Comparison of ENCODE assay signal across 16 mouse cellular contexts in the genomic region with DNA sequence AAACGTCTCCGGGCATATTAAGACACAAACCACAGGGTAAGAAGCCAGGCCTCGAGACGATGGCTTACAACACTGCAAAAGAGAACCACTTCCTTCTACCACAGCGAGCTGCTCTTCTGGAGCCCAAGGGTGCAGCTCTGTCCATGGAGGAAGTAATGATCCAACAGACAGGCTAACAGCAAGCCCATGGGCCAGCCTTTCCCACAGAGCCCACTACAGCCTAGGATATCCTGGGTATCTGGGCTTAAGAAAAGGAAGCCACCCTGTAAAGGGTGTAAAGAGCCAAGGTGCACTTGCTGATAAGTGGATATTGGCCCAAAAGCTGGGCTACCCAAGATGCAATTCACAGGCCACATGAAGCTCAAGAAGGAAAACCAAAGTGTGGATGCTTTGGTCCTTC. TPM values are rescaled to one million over a fixed set of nuclear protein-coding genes. Genes with fewer than 3 reads are reported as not detected.
A peak's percentile ranks its signal among the peaks of the same experiment; 100 is the strongest.
DNase-seq lines count a peak whose midpoint lies in the region; ATAC-seq and TF ChIP-seq lines count a peak whose summit lies in the region.
"Had no signal": no experiment of that assay in that cellular context is flagged by ENCODE, and none has a peak within 500 bp of the region (broad histone marks: within the 10 kb centered on the region; RNA-seq: fewer than 3 reads in every experiment).

No protein-coding gene starts in this region.

- no peak overlapping the region for H3K4me3 ChIP-seq in kidney, embryonic 16.5 days (ENCODE audit: low read length)
- no peak overlapping the region for H3K4me3 ChIP-seq in kidney, embryonic 14.5 days (ENCODE audit: low read length)
- no peak overlapping the region for H3K4me3 ChIP-seq in G1E (ENCODE audit: low read depth, low read length)
- no peak overlapping the region for H3K4me3 ChIP-seq in midbrain, embryonic 16.5 days (ENCODE audit: low read depth, low read length)
- no peak overlapping the region for H3K4me3 ChIP-seq in intestine, embryonic 16.5 days (ENCODE audit: low read length)
- H3K4me3 ChIP-seq: erythroblast, embryonic 14.5 days; heart, embryonic 12.5 days; hindbrain, embryonic 13.5 days; neural tube, embryonic 12.5 days had no signal

- H3K4me2 ChIP-seq in kidney, embryonic 16.5 days (replicated peaks; ENCODE audit: low read depth, low read length) = no peak overlapping the region
- no peak overlapping the region for H3K4me2 ChIP-seq in kidney, embryonic 14.5 days (replicated peaks; ENCODE audit: low read depth, low read length)
- H3K4me2 ChIP-seq in midbrain, embryonic 16.5 days (ENCODE audit: low read length) = no peak overlapping the region
- no peak overlapping the region for H3K4me2 ChIP-seq in intestine, embryonic 16.5 days (ENCODE audit: low read depth, low read length)
- H3K4me2 ChIP-seq: heart, embryonic 12.5 days; hindbrain, embryonic 13.5 days; neural tube, embryonic 12.5 days had no signal

- no peak for ATAC-seq in kidney, embryonic 16.5 days (ENCODE audit: low FRiP score, low TSS enrichment)
- no peak for ATAC-seq in kidney, embryonic 14.5 days (ENCODE audit: low FRiP score, low TSS enrichment)
- ATAC-seq in G1E (ENCODE audit: extremely low read depth, insufficient number of reproducible peaks, low FRiP score, poor library complexity, severe bottlenecking) = peak; percentile 25
- peak; percentile 82 to 91 for ATAC-seq in hematopoietic stem cell, adult 5-6 weeks (replicated peaks in 1 of 2; ENCODE audit: insufficient read depth in 1 of 2, low FRiP score in 2 of 2, low TSS enrichment in 1 of 2, low read depth in 1 of 2, poor library complexity in 2 of 2, severe bottlenecking in 2 of 2)
- peak; percentile 89 for ATAC-seq in megakaryocyte progenitor cell, adult 5-6 weeks (replicated peaks; ENCODE audit: poor library complexity)
- no peak for ATAC-seq in midbrain, embryonic 16.5 days
- no peak for ATAC-seq in intestine, embryonic 16.5 days

- peaks cover 7% of the 10 kb centered on the region; the same call in 1 of the 2 replicates for H3K36me3 ChIP-seq in kidney, embryonic 16.5 days (ENCODE audit: insufficient read depth, low read length)
- H3K36me3 ChIP-seq in kidney, embryonic 14.5 days (ENCODE audit: control insufficient read depth, insufficient read depth, low read length) = peaks cover 14% of the 10 kb centered on the region; the same call in 1 of the 2 replicates
- H3K36me3 ChIP-seq in G1E (replicated peaks) = peaks cover 67% of the 10 kb centered on the region
- no peaks in the 10 kb centered on the region for H3K36me3 ChIP-seq in midbrain, embryonic 16.5 days (ENCODE audit: control insufficient read depth, insufficient read depth, low read length)
- peaks cover 2% of the 10 kb centered on the region; the same call in 1 of the 2 replicates for H3K36me3 ChIP-seq in intestine, embryonic 16.5 days (ENCODE audit: control insufficient read depth, insufficient read depth, low read length)

- no peak overlapping the region for H3K27ac ChIP-seq in kidney, embryonic 16.5 days (ENCODE audit: low read length)
- H3K27ac ChIP-seq in kidney, embryonic 14.5 days (ENCODE audit: low read depth, low read length) = no peak overlapping the region
- no peak overlapping the region for H3K27ac ChIP-seq in midbrain, embryonic 16.5 days (ENCODE audit: low read length)
- H3K27ac ChIP-seq in intestine, embryonic 16.5 days (ENCODE audit: low read length) = no peak overlapping the region; the same call in 1 of the 2 replicates
- H3K27ac ChIP-seq: hindbrain, embryonic 13.5 days; neural tube, embryonic 12.5 days had no signal

- H3K9me3 ChIP-seq in kidney, embryonic 16.5 days (ENCODE audit: low read length) = no peaks in the 10 kb centered on the region
- H3K9me3 ChIP-seq in kidney, embryonic 14.5 days (ENCODE audit: control insufficient read depth, low read length) = peaks cover 5% of the 10 kb centered on the region
- H3K9me3 ChIP-seq in G1E (replicated peaks) = no peaks in the 10 kb centered on the region
- 0 out of 2 replicates have a peak, but pooled peaks cover 3% of the 10 kb centered on the region for H3K9me3 ChIP-seq in midbrain, embryonic 16.5 days (replicated peaks; ENCODE audit: control insufficient read depth, low read length, poor library complexity, severe bottlenecking)
- no peaks in the 10 kb centered on the region for H3K9me3 ChIP-seq in intestine, embryonic 16.5 days (ENCODE audit: control insufficient read depth, low read length)
- H3K9me3 ChIP-seq: heart, embryonic 12.5 days; hindbrain, embryonic 13.5 days; neural tube, embryonic 12.5 days had no signal

- peaks cover 9% of the 10 kb centered on the region for H3K4me1 ChIP-seq in kidney, embryonic 16.5 days (ENCODE audit: insufficient read depth, low read length)
- peaks cover 10% of the 10 kb centered on the region; the same call in 1 of the 2 replicates for H3K4me1 ChIP-seq in kidney, embryonic 14.5 days (ENCODE audit: control insufficient read depth, insufficient read depth, low read length)
- H3K4me1 ChIP-seq in G1E (ENCODE audit: insufficient read depth, low read depth, low read length) = peaks cover 44% of the 10 kb centered on the region
- peaks cover 5% of the 10 kb centered on the region for H3K4me1 ChIP-seq in midbrain, embryonic 16.5 days (ENCODE audit: control insufficient read depth, insufficient read depth, low read length)
- peaks cover 10% of the 10 kb centered on the region for H3K4me1 ChIP-seq in intestine, embryonic 16.5 days (ENCODE audit: control insufficient read depth, insufficient read depth, low read length)

- 89% methylated on average over 5 of the region's 5 CpGs for WGBS in kidney, embryonic 16.5 days
- 85% methylated on average over 5 of the region's 5 CpGs for WGBS in kidney, embryonic 14.5 days
- WGBS in midbrain, embryonic 16.5 days = 79% methylated on average over 5 of the region's 5 CpGs
- 86% methylated on average over 5 of the region's 5 CpGs for WGBS in intestine, embryonic 16.5 days

- TF ChIP-seq CTCF in G1E (IDR thresholded peaks at IDR 0.05; ENCODE audit: low read depth, low read length) = no peak

- no peak for DNase-seq in G1E (ENCODE audit: low spot score)
- DNase-seq in urinary bladder, adult 2 months (ENCODE audit: low spot score) = no peak
- DNase-seq: cerebellum, postnatal 36 days; kidney, adult 18-20 months; left cerebral cortex, postnatal 4 days; retina, postnatal 1 day had no signal

- no peaks in the 10 kb centered on the region for H3K27me3 ChIP-seq in kidney, embryonic 16.5 days (ENCODE audit: insufficient read depth, low read length)
- no peaks in the 10 kb centered on the region for H3K27me3 ChIP-seq in kidney, embryonic 14.5 days (ENCODE audit: control insufficient read depth, insufficient read depth, low read length)
- H3K27me3 ChIP-seq in G1E (ENCODE audit: insufficient read depth, low read length) = no peaks in the 10 kb centered on the region
- no peaks in the 10 kb centered on the region for H3K27me3 ChIP-seq in midbrain, embryonic 16.5 days (ENCODE audit: control insufficient read depth, insufficient read depth, low read depth, low read length)
- no peaks in the 10 kb centered on the region for H3K27me3 ChIP-seq in intestine, embryonic 16.5 days (replicated peaks; ENCODE audit: control insufficient read depth, insufficient read depth, low read length)
- H3K27me3 ChIP-seq: heart, embryonic 12.5 days; hindbrain, embryonic 13.5 days; neural tube, embryonic 12.5 days had no signal

- 0 out of 2 replicates have a peak overlapping the region, but pooled peaks have one; percentile 33 for H3K9ac ChIP-seq in kidney, embryonic 16.5 days (replicated peaks; ENCODE audit: low read length)
- no peak overlapping the region for H3K9ac ChIP-seq in kidney, embryonic 14.5 days (ENCODE audit: low read depth, low read length)
- no peak overlapping the region for H3K9ac ChIP-seq in midbrain, embryonic 16.5 days (ENCODE audit: low read depth, low read length)
- H3K9ac ChIP-seq in intestine, embryonic 16.5 days (ENCODE audit: low read depth, low read length) = no peak overlapping the region
- H3K9ac ChIP-seq: heart, embryonic 12.5 days; hindbrain, embryonic 13.5 days; neural tube, embryonic 12.5 days had no signal

RNA-seq across cellular contexts. Expression of a gene that starts 6.0 kb away (rescaled TPM):
- polyA plus RNA-seq in kidney, embryonic 16.5 days (2015; fragmentation: Nextera tagmentation; extraction: Ambion mirVana) = 54.8 and 58.9 TPM in 2 replicates
- polyA plus RNA-seq in kidney, embryonic 14.5 days (2014; fragmentation: Nextera tagmentation; extraction: Ambion mirVana) = 54.7 and 55.0 TPM in 2 replicates
- total RNA-seq in G1E (2014; fragmentation: Nextera tagmentation) (19.7 and 28.5 TPM in 2 replicates), G1E (2017) (26.9 and 36.6 TPM in 2 replicates)
- polyA plus RNA-seq in G1E (2012) = 7.5 and 7.7 TPM in 2 replicates
- 17.1 and 19.8 TPM in 2 replicates for total RNA-seq in hematopoietic stem cell, adult 5-6 weeks (2017)
- 5.3 and 7.7 TPM in 2 replicates for total RNA-seq in megakaryocyte progenitor cell, adult 5-6 weeks (2015)
- 5.6 and 6.0 TPM in 2 replicates for total RNA-seq in megakaryocyte progenitor cell, adult 5-6 weeks (2017)
- polyA plus RNA-seq in midbrain, embryonic 16.5 days (2015; fragmentation: Nextera tagmentation; extraction: Ambion mirVana) = 23.4 and 24.0 TPM in 2 replicates
- 19.4 and 21.2 TPM in 2 replicates for polyA plus RNA-seq in urinary bladder, adult 2 months (2012; rRNA removed)
- polyA plus RNA-seq in intestine, embryonic 16.5 days (2015; fragmentation: Nextera tagmentation; extraction: Ambion mirVana) = 39.2 and 43.9 TPM in 2 replicates

RNA-seq across cellular contexts. Expression of a gene that starts 48.2 kb away (rescaled TPM):
- polyA plus RNA-seq in kidney, embryonic 16.5 days (2015; fragmentation: Nextera tagmentation; extraction: Ambion mirVana) = 11.1 and 11.4 TPM in 2 replicates
- polyA plus RNA-seq in kidney, embryonic 14.5 days (2014; fragmentation: Nextera tagmentation; extraction: Ambion mirVana) = 16.5 and 20.6 TPM in 2 replicates
- total RNA-seq in G1E (2014; fragmentation: Nextera tagmentation) = 112 and 116 TPM in 2 replicates
- total RNA-seq in G1E (2017) = 111 and 128 TPM in 2 replicates
- polyA plus RNA-seq in G1E (2012) = 18.5 and 20.0 TPM in 2 replicates
- total RNA-seq in hematopoietic stem cell, adult 5-6 weeks (2017) = 170 and 191 TPM in 2 replicates
- total RNA-seq in megakaryocyte progenitor cell, adult 5-6 weeks (2015) = 85.9 and 109 TPM in 2 replicates
- 143 and 168 TPM in 2 replicates for total RNA-seq in megakaryocyte progenitor cell, adult 5-6 weeks (2017)
- polyA plus RNA-seq in midbrain, embryonic 16.5 days (2015; fragmentation: Nextera tagmentation; extraction: Ambion mirVana) = 4.7 and 5.8 TPM in 2 replicates
- 49.5 and 51.5 TPM in 2 replicates for polyA plus RNA-seq in urinary bladder, adult 2 months (2012; rRNA removed)
- 9.0 and 10.1 TPM in 2 replicates for polyA plus RNA-seq in intestine, embryonic 16.5 days (2015; fragmentation: Nextera tagmentation; extraction: Ambion mirVana)

Comparison
In these comparisons a context has a peak if more than half of its experiments do, and no peak if none do; other contexts are left out.
1. ATAC-seq: peak in G1E (single experiment), hematopoietic stem cell, adult 5-6 weeks (2 of 2) and megakaryocyte progenitor cell, adult 5-6 weeks (single experiment); none in kidney, embryonic 16.5 days (single experiment), kidney, embryonic 14.5 days (single experiment), midbrain, embryonic 16.5 days (single experiment) and intestine, embryonic 16.5 days (single experiment).